Mouse (Mus musculus) spleen, adult 2 months (tissue): ENCODE measurements at regions not wholly inside any gene's neighbourhood (a gene's known extent, or its start where the extent isn't known, plus 50 kb on each side); places are given as distances from the start of the nearest gene placed in this dataset.

Experiments
- CTCF ChIP-seq: fragments of 200-500 bp; IDR thresholded peaks from 2 replicates; pipeline ENCODE4 v1.5.1; 2011; ENCODE audit warnings: mild to moderate bottlenecking, inconsistent platforms; ENCODE audit not compliant: insufficient read depth, insufficient read length, insufficient replicate concordance; ENCODE audit errors: extremely low read depth
- POLR2A ChIP-seq: fragments of 200-500 bp; IDR thresholded peaks from 2 replicates; pipeline ENCODE4 v1.6.1; 2011; ENCODE audit warnings: low read depth, low read length, inconsistent platforms

- TF ChIP-seq CTCF (no peak), POLR2A (no peak)
Measured at GRCm38 (mm10) chr9:113453231-113453630, 254.8 kb downstream of the Pdcd6ip start.
